Mouse (Mus musculus): ENCODE measurements at regions not wholly inside any gene's neighbourhood (a gene's known extent, or its start where the extent isn't known, plus 50 kb on each side); places are given as distances from the start of the nearest gene placed in this dataset.

- no peak for ATAC-seq
- Histone ChIP-seq H3K9me3 (replicated peaks; ENCODE audit: control insufficient read depth, low read length, poor library complexity, severe bottlenecking) (no peaks in the 10 kb centered on the region), H3K4me3 (ENCODE audit: low read depth, low read length) (no peak overlapping the region), H3K4me1 (ENCODE audit: control insufficient read depth, insufficient read depth, low read length) (peaks cover 17% of the 10 kb centered on the region), H3K9ac (ENCODE audit: low read depth, low read length) (no peak overlapping the region), H3K4me2 (ENCODE audit: low read length) (no peak overlapping the region), H3K27me3 (ENCODE audit: control insufficient read depth, insufficient read depth, low read depth, low read length) (no peaks in the 10 kb centered on the region), H3K27ac (ENCODE audit: low read length) (no peak overlapping the region), H3K36me3 (ENCODE audit: control insufficient read depth, insufficient read depth, low read length) (no peaks in the 10 kb centered on the region)
- WGBS = 67% methylated on average over 7 of the region's 7 CpGs
These were observed 466.9 kb downstream of the Prss52 start for GRCm38 (mm10) chr14:64570951-64571350.

- 64% methylated on average over 2 of the region's 2 CpGs for WGBS
- Histone ChIP-seq H3K27me3 (ENCODE audit: control insufficient read depth, insufficient read depth, low read depth, low read length) (no peaks in the 10 kb centered on the region), H3K27ac (ENCODE audit: low read length) (0 out of 2 replicates have a peak overlapping the region, but pooled peaks have one; percentile 8), H3K4me1 (ENCODE audit: control insufficient read depth, insufficient read depth, low read length) (peaks cover 17% of the 10 kb centered on the region), H3K4me3 (ENCODE audit: low read depth, low read length) (no peak overlapping the region), H3K9ac (ENCODE audit: low read depth, low read length) (no peak overlapping the region), H3K4me2 (ENCODE audit: low read length) (no peak overlapping the region), H3K36me3 (ENCODE audit: control insufficient read depth, insufficient read depth, low read length) (no peaks in the 10 kb centered on the region), H3K9me3 (replicated peaks; ENCODE audit: control insufficient read depth, low read length, poor library complexity, severe bottlenecking) (no peaks in the 10 kb centered on the region)
- ATAC-seq = no peak
These were observed 468.7 kb downstream of the Prss52 start for GRCm38 (mm10) chr14:64572756-64573155.

GRCm38 (mm10) chr14:64573773-64574172, 469.7 kb downstream of the Prss52 start:
- Histone ChIP-seq H3K4me1 (ENCODE audit: control insufficient read depth, insufficient read depth, low read length) (peaks cover 17% of the 10 kb centered on the region), H3K27ac (ENCODE audit: low read length) (peak overlapping the region; percentile 85), H3K27me3 (ENCODE audit: control insufficient read depth, insufficient read depth, low read depth, low read length) (no peaks in the 10 kb centered on the region), H3K4me3 (ENCODE audit: low read depth, low read length) (peak overlapping the region; percentile 36), H3K36me3 (ENCODE audit: control insufficient read depth, insufficient read depth, low read length) (no peaks in the 10 kb centered on the region), H3K9me3 (replicated peaks; ENCODE audit: control insufficient read depth, low read length, poor library complexity, severe bottlenecking) (no peaks in the 10 kb centered on the region), H3K4me2 (ENCODE audit: low read length) (peak overlapping the region; percentile 54), H3K9ac (ENCODE audit: low read depth, low read length) (peak overlapping the region; percentile 69)
- WGBS = 29% methylated on average over 5 of the region's 5 CpGs
- ATAC-seq = peak; percentile 33; the same call in 1 of the 2 replicates

GRCm38 (mm10) chr14:64574277-64574676, 470.2 kb downstream of the Prss52 start:
- peak overlapping the region; percentile 69 for H3K9ac ChIP-seq (ENCODE audit: low read depth, low read length)
- WGBS = 26% methylated on average over 7 of the region's 7 CpGs
- peak overlapping the region; percentile 36 for H3K4me3 ChIP-seq (ENCODE audit: low read depth, low read length)
- H3K4me2 ChIP-seq (ENCODE audit: low read length) = peak overlapping the region; percentile 54
- ATAC-seq = peak; percentile 73
- H3K4me1 ChIP-seq (ENCODE audit: control insufficient read depth, insufficient read depth, low read length) = peaks cover 17% of the 10 kb centered on the region
- H3K27ac ChIP-seq (ENCODE audit: low read length) = peak overlapping the region; percentile 85
- no peaks in the 10 kb centered on the region for H3K27me3 ChIP-seq (ENCODE audit: control insufficient read depth, insufficient read depth, low read depth, low read length)
- no peaks in the 10 kb centered on the region for H3K36me3 ChIP-seq (ENCODE audit: control insufficient read depth, insufficient read depth, low read length)
- H3K9me3 ChIP-seq (replicated peaks; ENCODE audit: control insufficient read depth, low read length, poor library complexity, severe bottlenecking) = no peaks in the 10 kb centered on the region

GRCm38 (mm10) chr14:64574773-64575172, 470.7 kb downstream of the Prss52 start:
- no peak for ATAC-seq
- no peaks in the 10 kb centered on the region for H3K27me3 ChIP-seq (ENCODE audit: control insufficient read depth, insufficient read depth, low read depth, low read length)
- WGBS = 60% methylated on average over 6 of the region's 6 CpGs
- peaks cover 20% of the 10 kb centered on the region for H3K4me1 ChIP-seq (ENCODE audit: control insufficient read depth, insufficient read depth, low read length)
- peak overlapping the region; percentile 36 for H3K4me3 ChIP-seq (ENCODE audit: low read depth, low read length)
- no peaks in the 10 kb centered on the region for H3K9me3 ChIP-seq (replicated peaks; ENCODE audit: control insufficient read depth, low read length, poor library complexity, severe bottlenecking)
- peak overlapping the region; percentile 85 for H3K27ac ChIP-seq (ENCODE audit: low read length)
- H3K4me2 ChIP-seq (ENCODE audit: low read length) = peak overlapping the region; percentile 54
- no peaks in the 10 kb centered on the region for H3K36me3 ChIP-seq (ENCODE audit: control insufficient read depth, insufficient read depth, low read length)
- H3K9ac ChIP-seq (ENCODE audit: low read depth, low read length) = peak overlapping the region; percentile 69

- no peaks in the 10 kb centered on the region for H3K27me3 ChIP-seq (ENCODE audit: control insufficient read depth, insufficient read depth, low read depth, low read length)
- no peaks in the 10 kb centered on the region for H3K9me3 ChIP-seq (replicated peaks; ENCODE audit: control insufficient read depth, low read length, poor library complexity, severe bottlenecking)
- H3K9ac ChIP-seq (ENCODE audit: low read depth, low read length) = peak overlapping the region; percentile 32
- no peaks in the 10 kb centered on the region for H3K36me3 ChIP-seq (ENCODE audit: control insufficient read depth, insufficient read depth, low read length)
- H3K4me3 ChIP-seq (ENCODE audit: low read depth, low read length) = peak overlapping the region; percentile 36
- WGBS = 23% methylated on average over 4 of the region's 4 CpGs
- no peak for ATAC-seq
- H3K27ac ChIP-seq (ENCODE audit: low read length) = peak overlapping the region; percentile 66
- peaks cover 27% of the 10 kb centered on the region for H3K4me1 ChIP-seq (ENCODE audit: control insufficient read depth, insufficient read depth, low read length)
- peak overlapping the region; percentile 54 for H3K4me2 ChIP-seq (ENCODE audit: low read length)
These were observed 471.9 kb downstream of the Prss52 start for GRCm38 (mm10) chr14:64575954-64576353.

GRCm38 (mm10) chr14:64580086-64580485, 476.0 kb downstream of the Prss52 start:
- no peaks in the 10 kb centered on the region for H3K9me3 ChIP-seq (replicated peaks; ENCODE audit: control insufficient read depth, low read length, poor library complexity, severe bottlenecking)
- no peak overlapping the region for H3K4me3 ChIP-seq (ENCODE audit: low read depth, low read length)
- H3K27me3 ChIP-seq (ENCODE audit: control insufficient read depth, insufficient read depth, low read depth, low read length) = no peaks in the 10 kb centered on the region
- H3K4me2 ChIP-seq (ENCODE audit: low read length) = no peak overlapping the region
- ATAC-seq = no peak
- H3K9ac ChIP-seq (ENCODE audit: low read depth, low read length) = no peak overlapping the region
- peak overlapping the region; percentile 89 for H3K27ac ChIP-seq (ENCODE audit: low read length)
- WGBS = 66% methylated on average over 4 of the region's 4 CpGs
- no peaks in the 10 kb centered on the region for H3K36me3 ChIP-seq (ENCODE audit: control insufficient read depth, insufficient read depth, low read length)
- H3K4me1 ChIP-seq (ENCODE audit: control insufficient read depth, insufficient read depth, low read length) = peaks cover 43% of the 10 kb centered on the region

GRCm38 (mm10) chr14:64580862-64581261, 476.8 kb downstream of the Prss52 start:
- no peak for ATAC-seq
- peak overlapping the region; percentile 44 for H3K4me2 ChIP-seq (ENCODE audit: low read length)
- 18% methylated on average over 6 of the region's 6 CpGs for WGBS
- no peaks in the 10 kb centered on the region for H3K9me3 ChIP-seq (replicated peaks; ENCODE audit: control insufficient read depth, low read length, poor library complexity, severe bottlenecking)
- peaks cover 50% of the 10 kb centered on the region for H3K4me1 ChIP-seq (ENCODE audit: control insufficient read depth, insufficient read depth, low read length)
- H3K9ac ChIP-seq (ENCODE audit: low read depth, low read length) = peak overlapping the region; percentile 52
- H3K36me3 ChIP-seq (ENCODE audit: control insufficient read depth, insufficient read depth, low read length) = no peaks in the 10 kb centered on the region
- peak overlapping the region; percentile 89 for H3K27ac ChIP-seq (ENCODE audit: low read length)
- no peak overlapping the region for H3K4me3 ChIP-seq (ENCODE audit: low read depth, low read length)
- H3K27me3 ChIP-seq (ENCODE audit: control insufficient read depth, insufficient read depth, low read depth, low read length) = no peaks in the 10 kb centered on the region

GRCm38 (mm10) chr14:64581705-64582104, 477.6 kb downstream of the Prss52 start:
- ATAC-seq = no peak
- H3K4me1 ChIP-seq (ENCODE audit: control insufficient read depth, insufficient read depth, low read length) = peaks cover 57% of the 10 kb centered on the region
- H3K36me3 ChIP-seq (ENCODE audit: control insufficient read depth, insufficient read depth, low read length) = no peaks in the 10 kb centered on the region
- H3K4me2 ChIP-seq (ENCODE audit: low read length) = peak overlapping the region; percentile 42
- peak overlapping the region; percentile 89 for H3K27ac ChIP-seq (ENCODE audit: low read length)
- H3K4me3 ChIP-seq (ENCODE audit: low read depth, low read length) = peak overlapping the region; percentile 4; the same call in 1 of the 2 replicates
- peak overlapping the region; percentile 62 for H3K9ac ChIP-seq (ENCODE audit: low read depth, low read length)
- no peaks in the 10 kb centered on the region for H3K27me3 ChIP-seq (ENCODE audit: control insufficient read depth, insufficient read depth, low read depth, low read length)
- 11% methylated on average over 7 of the region's 7 CpGs for WGBS
- H3K9me3 ChIP-seq (replicated peaks; ENCODE audit: control insufficient read depth, low read length, poor library complexity, severe bottlenecking) = no peaks in the 10 kb centered on the region

All from midbrain, embryonic 16.5 days (tissue).